Mouse (Mus musculus): ENCODE data around the gene Hspe1. TPM values are rescaled to one million over a fixed set of nuclear protein-coding genes. Genes with fewer than 3 reads are reported as not detected.
A peak's percentile ranks its signal among the peaks of the same experiment; 100 is the strongest.

Hspe1 gene
- total RNA-seq (2014; rRNA removed) (85.5 and 103 TPM in 2 replicates), polyA plus RNA-seq (2015; fragmentation: Nextera tagmentation; extraction: Ambion mirVana) (249 and 263 TPM in 2 replicates)

- ATAC-seq (ENCODE audit: low FRiP score) (peak; percentile 97), DNase-seq (ENCODE audit: low spot score) (peak; percentile 99)
- no peaks in the 10 kb centered on the region for H3K27me3 ChIP-seq (ENCODE audit: insufficient read depth, low read length)
- peak within 1 kb of the TSS; percentile 94 for H3K4me3 ChIP-seq (ENCODE audit: low read depth, low read length)
- peaks cover 21% of the 10 kb centered on the region for H3K36me3 ChIP-seq (ENCODE audit: insufficient read depth, low read length)
- 2% methylated on average over 66 of the region's 76 CpGs for WGBS
- H3K4me2 ChIP-seq (ENCODE audit: low read depth, low read length, poor library complexity, severe bottlenecking): peak within 1 kb of the TSS; percentile 79
- peaks cover 4% of the 10 kb centered on the region for H3K4me1 ChIP-seq (ENCODE audit: insufficient read depth, low read length)
- no peaks in the 10 kb centered on the region for H3K9me3 ChIP-seq (ENCODE audit: low read length)
- TF ChIP-seq CTCF (IDR thresholded peaks at IDR 0.05): no peak
- peak within 1 kb of the TSS; percentile 97 for H3K27ac ChIP-seq (ENCODE audit: low read depth, low read length)
- peak within 1 kb of the TSS; percentile 90 for H3K9ac ChIP-seq (replicated peaks; ENCODE audit: low read length, poor library complexity, severe bottlenecking)
These were observed at the start of gene Hspe1, which contains the start of gene Hspd1 for GRCm38 (mm10) chr1:55087932-55088610. Hspe1 (plus strand) TSS chr1:55088132. Hspd1 (minus strand) TSS chr1:55088243.

- H3K9me3 ChIP-seq (ENCODE audit: low read length): peaks cover 5% of the 10 kb centered on the region; the same call in 1 of the 2 replicates
- 92% methylated on average over 1 of the region's 1 CpGs for WGBS
- H3K4me3 ChIP-seq (ENCODE audit: low read depth, low read length): no peak overlapping the region
- H3K4me2 ChIP-seq (ENCODE audit: low read depth, low read length, poor library complexity, severe bottlenecking): no peak overlapping the region
- DNase-seq (ENCODE audit: low spot score) (no peak), ATAC-seq (ENCODE audit: low FRiP score) (no peak)
- H3K27ac ChIP-seq (ENCODE audit: low read depth, low read length): no peak overlapping the region
- H3K27me3 ChIP-seq (ENCODE audit: insufficient read depth, low read length): no peaks in the 10 kb centered on the region
- H3K36me3 ChIP-seq (ENCODE audit: insufficient read depth, low read length): no peaks in the 10 kb centered on the region
- TF ChIP-seq CTCF (IDR thresholded peaks at IDR 0.05): no peak
- H3K9ac ChIP-seq (replicated peaks; ENCODE audit: low read length, poor library complexity, severe bottlenecking): no peak overlapping the region
- no peaks in the 10 kb centered on the region for H3K4me1 ChIP-seq (ENCODE audit: insufficient read depth, low read length)
These were observed 48.0 kb upstream of the Hspe1 start for GRCm38 (mm10) chr1:55039944-55040343.

- Histone ChIP-seq H3K4me3 (ENCODE audit: low read depth, low read length) (no peak overlapping the region), H3K4me1 (ENCODE audit: insufficient read depth, low read length) (no peaks in the 10 kb centered on the region), H3K27ac (ENCODE audit: low read depth, low read length) (no peak overlapping the region), H3K4me2 (ENCODE audit: low read depth, low read length, poor library complexity, severe bottlenecking) (no peak overlapping the region), H3K9ac (replicated peaks; ENCODE audit: low read length, poor library complexity, severe bottlenecking) (no peak overlapping the region), H3K9me3 (ENCODE audit: low read length) (peaks cover 5% of the 10 kb centered on the region; the same call in 1 of the 2 replicates), H3K36me3 (ENCODE audit: insufficient read depth, low read length) (no peaks in the 10 kb centered on the region), H3K27me3 (ENCODE audit: insufficient read depth, low read length) (no peaks in the 10 kb centered on the region)
- ATAC-seq (ENCODE audit: low FRiP score) (no peak), DNase-seq (ENCODE audit: low spot score) (no peak)
- TF ChIP-seq CTCF (IDR thresholded peaks at IDR 0.05): no peak
- whole genome bisulfite sequencing: 93% methylated on average over 4 of the region's 4 CpGs
These were observed 46.2 kb upstream of the Hspe1 start for GRCm38 (mm10) chr1:55041691-55042090.

DNA sequence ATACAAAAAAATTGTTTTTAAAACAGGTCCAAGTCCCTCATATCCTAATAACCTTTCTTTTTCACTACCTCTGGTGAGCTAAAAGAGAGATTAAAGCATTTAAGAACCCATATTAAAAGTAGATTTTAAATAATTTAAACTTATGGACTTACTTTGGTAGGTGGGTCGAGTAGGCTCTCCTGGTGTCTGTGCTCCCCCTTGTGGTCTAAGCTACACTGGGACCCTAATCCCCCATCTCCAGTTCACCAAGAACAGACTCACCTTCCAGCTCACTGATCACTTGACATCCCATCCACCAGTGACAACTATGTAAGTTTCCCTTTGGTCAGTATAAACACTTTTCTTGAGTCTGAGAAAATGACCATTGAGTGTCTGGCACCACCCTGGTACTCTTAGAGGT, 45.7 kb upstream of the Hspe1 start:
- Histone ChIP-seq H3K4me3 (ENCODE audit: low read depth, low read length) (no peak overlapping the region), H3K36me3 (ENCODE audit: insufficient read depth, low read length) (no peaks in the 10 kb centered on the region), H3K27me3 (ENCODE audit: insufficient read depth, low read length) (no peaks in the 10 kb centered on the region), H3K9ac (replicated peaks; ENCODE audit: low read length, poor library complexity, severe bottlenecking) (no peak overlapping the region), H3K9me3 (ENCODE audit: low read length) (peaks cover 5% of the 10 kb centered on the region; the same call in 1 of the 2 replicates), H3K27ac (ENCODE audit: low read depth, low read length) (no peak overlapping the region), H3K4me2 (ENCODE audit: low read depth, low read length, poor library complexity, severe bottlenecking) (no peak overlapping the region), H3K4me1 (ENCODE audit: insufficient read depth, low read length) (no peaks in the 10 kb centered on the region)
- ATAC-seq (ENCODE audit: low FRiP score): no peak
- TF ChIP-seq CTCF (IDR thresholded peaks at IDR 0.05): no peak
- no peak for DNase-seq (ENCODE audit: low spot score)
- WGBS: 52% methylated on average over 1 of the region's 1 CpGs

DNA sequence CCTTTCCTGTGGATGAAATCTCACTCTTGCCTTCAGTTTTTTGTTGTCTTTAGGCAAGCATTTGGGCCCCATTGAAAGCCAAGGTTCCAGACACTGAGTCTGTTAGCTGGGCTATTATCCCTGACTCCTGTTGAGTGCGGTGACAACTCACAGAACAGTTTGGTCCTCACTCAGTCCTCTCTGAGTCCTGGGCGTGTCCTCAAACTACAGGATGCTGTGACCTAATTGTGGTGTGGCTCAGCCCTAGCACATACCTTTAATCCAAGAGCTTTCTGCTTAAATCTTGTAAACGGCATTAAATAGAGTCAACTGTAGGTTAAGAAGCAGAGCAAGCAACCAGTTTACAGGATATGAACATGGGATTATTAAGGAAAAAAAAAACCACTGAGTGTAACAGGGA, 44.8 kb upstream of the Hspe1 start:
- 83% methylated on average over 3 of the region's 3 CpGs for WGBS
- Histone ChIP-seq H3K9me3 (ENCODE audit: low read length) (peaks cover 5% of the 10 kb centered on the region; the same call in 1 of the 2 replicates), H3K27me3 (ENCODE audit: insufficient read depth, low read length) (no peaks in the 10 kb centered on the region), H3K4me1 (ENCODE audit: insufficient read depth, low read length) (no peaks in the 10 kb centered on the region), H3K36me3 (ENCODE audit: insufficient read depth, low read length) (no peaks in the 10 kb centered on the region), H3K4me3 (ENCODE audit: low read depth, low read length) (no peak overlapping the region), H3K9ac (replicated peaks; ENCODE audit: low read length, poor library complexity, severe bottlenecking) (no peak overlapping the region), H3K27ac (ENCODE audit: low read depth, low read length) (no peak overlapping the region), H3K4me2 (ENCODE audit: low read depth, low read length, poor library complexity, severe bottlenecking) (no peak overlapping the region)
- TF ChIP-seq CTCF (IDR thresholded peaks at IDR 0.05): no peak
- ATAC-seq (ENCODE audit: low FRiP score) (no peak), DNase-seq (ENCODE audit: low spot score) (no peak)

DNA sequence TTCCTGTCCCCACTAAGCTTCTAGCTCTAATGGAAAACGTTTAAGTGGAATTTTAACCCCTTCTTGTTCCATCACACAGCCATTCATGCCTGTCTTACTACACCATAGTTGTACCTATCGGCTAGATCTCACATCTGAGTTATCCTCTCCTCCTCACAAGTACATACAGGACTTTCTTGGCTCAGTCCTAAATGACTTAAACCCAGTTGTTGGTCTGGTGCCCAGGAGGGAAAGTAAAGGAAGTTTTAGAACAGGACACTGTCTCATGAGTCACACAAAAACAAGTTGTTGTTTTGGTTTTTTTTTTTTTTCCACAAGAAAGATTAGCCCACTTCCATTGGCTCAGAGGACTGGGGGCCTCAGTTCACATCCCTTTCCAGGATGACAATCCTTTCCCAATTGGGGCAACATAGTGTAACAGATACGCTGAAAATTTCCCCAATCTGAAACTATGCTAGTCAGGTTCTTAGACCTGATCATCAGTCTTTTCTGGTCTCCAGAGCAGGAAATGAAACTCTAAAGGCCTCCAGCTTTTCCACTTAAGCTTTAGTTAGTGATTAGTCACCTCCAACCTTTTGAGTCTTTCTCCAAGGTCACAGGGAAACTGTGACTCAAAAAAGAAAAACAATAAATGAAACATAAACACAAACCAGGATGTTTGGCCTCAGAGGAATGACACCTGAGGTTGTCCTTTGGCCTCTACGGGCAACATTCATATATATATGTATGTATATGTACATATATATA, 38.9 kb upstream of the Hspe1 start:
- no peaks in the 10 kb centered on the region for H3K9me3 ChIP-seq (ENCODE audit: low read length)
- WGBS: 69% methylated on average over 4 of the region's 4 CpGs
- H3K27me3 ChIP-seq (ENCODE audit: insufficient read depth, low read length): no peaks in the 10 kb centered on the region
- H3K27ac ChIP-seq (ENCODE audit: low read depth, low read length): no peak overlapping the region
- no peaks in the 10 kb centered on the region for H3K4me1 ChIP-seq (ENCODE audit: insufficient read depth, low read length)
- no peaks in the 10 kb centered on the region for H3K36me3 ChIP-seq (ENCODE audit: insufficient read depth, low read length)
- no peak for DNase-seq (ENCODE audit: low spot score)
- H3K9ac ChIP-seq (replicated peaks; ENCODE audit: low read length, poor library complexity, severe bottlenecking): no peak overlapping the region
- TF ChIP-seq CTCF (IDR thresholded peaks at IDR 0.05): no peak
- no peak overlapping the region for H3K4me2 ChIP-seq (ENCODE audit: low read depth, low read length, poor library complexity, severe bottlenecking)
- no peak overlapping the region for H3K4me3 ChIP-seq (ENCODE audit: low read depth, low read length)
- no peak for ATAC-seq (ENCODE audit: low FRiP score)

Data from midbrain, postnatal 0 days (tissue).